Mouse (Mus musculus): ENCODE results near the gene Thrsp.

- TF ChIP-seq CTCF (IDR thresholded peaks at IDR 0.05; ENCODE audit: low read depth) (no peak), EP300 (IDR thresholded peaks at IDR 0.05; ENCODE audit: low read depth) (no peak)
Observed at GRCm38 (mm10) chr7:97446171-97446925, 28.8 kb upstream of the Thrsp start.
